14 mouse cellular contexts compared by ENCODE assay signal in the genomic region with DNA sequence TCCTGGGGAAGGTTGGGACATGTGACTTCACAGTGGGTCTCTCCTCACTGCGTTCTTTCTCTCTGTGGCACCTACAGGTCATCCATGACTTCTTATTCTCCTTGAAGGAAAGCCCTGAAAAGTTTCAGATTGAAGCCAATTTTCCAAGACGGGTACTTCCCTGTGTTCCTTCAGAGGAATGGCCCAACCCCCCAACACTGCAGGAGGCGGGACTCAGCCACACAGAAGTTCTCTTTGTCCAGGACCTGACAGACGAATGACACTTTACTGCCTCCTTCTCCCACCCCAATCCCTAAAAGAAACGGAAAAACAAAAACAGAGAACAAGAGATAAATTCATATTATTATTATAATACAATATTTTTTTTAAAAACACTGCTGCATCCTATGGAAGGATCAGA. TPM values are rescaled to one million over a fixed set of nuclear protein-coding genes. Genes with fewer than 3 reads are reported as not detected.
"Had no signal": no experiment of that assay in that cellular context is flagged by ENCODE, and none has a peak within 500 bp of the region (broad histone marks: within the 10 kb centered on the region; RNA-seq: fewer than 3 reads in every experiment).

No protein-coding gene starts in this region.

- ATAC-seq: liver, embryonic 12.5 days had no signal

- H3K4me3 ChIP-seq: limb, embryonic 15.5 days; liver, embryonic 12.5 days; myocyte; neural tube, embryonic 15.5 days had no signal

- H3K9ac ChIP-seq: limb, embryonic 15.5 days; liver, embryonic 12.5 days; lung, embryonic 14.5 days; neural tube, embryonic 15.5 days had no signal

- H3K9me3 ChIP-seq: limb, embryonic 15.5 days; liver, embryonic 12.5 days; neural tube, embryonic 15.5 days had no signal

- H3K27me3 ChIP-seq: limb, embryonic 15.5 days; liver, embryonic 12.5 days; neural tube, embryonic 15.5 days had no signal

- DNase-seq: kidney, adult 18-20 months; kidney, postnatal 25 days; layer of hippocampus, adult 9-11 months; layer of hippocampus, postnatal 36 days; lung, embryonic 14.5 days; lung, postnatal 14 days; midbrain, embryonic 14.5 days; right cerebral cortex, adult 18-20 months; thymus, postnatal 36 days had no signal

- H3K4me2 ChIP-seq: limb, embryonic 15.5 days; liver, embryonic 12.5 days; lung, embryonic 14.5 days; neural tube, embryonic 15.5 days had no signal

- H3K27ac ChIP-seq: limb, embryonic 15.5 days; liver, embryonic 12.5 days; neural tube, embryonic 15.5 days had no signal

- H3K4me1 ChIP-seq: limb, embryonic 15.5 days; liver, embryonic 12.5 days; neural tube, embryonic 15.5 days had no signal

RNA-seq across cellular contexts. Expression of a gene that starts 40.4 kb away (rescaled TPM):
- polyA plus RNA-seq: limb, embryonic 11.5 days; limb, embryonic 15.5 days; lung, embryonic 14.5 days; myocyte had no signal
